Mouse (Mus musculus): ENCODE measurements at regions not wholly inside any gene's neighbourhood (a gene's known extent, or its start where the extent isn't known, plus 50 kb on each side); places are given as distances from the start of the nearest gene placed in this dataset.

DNA sequence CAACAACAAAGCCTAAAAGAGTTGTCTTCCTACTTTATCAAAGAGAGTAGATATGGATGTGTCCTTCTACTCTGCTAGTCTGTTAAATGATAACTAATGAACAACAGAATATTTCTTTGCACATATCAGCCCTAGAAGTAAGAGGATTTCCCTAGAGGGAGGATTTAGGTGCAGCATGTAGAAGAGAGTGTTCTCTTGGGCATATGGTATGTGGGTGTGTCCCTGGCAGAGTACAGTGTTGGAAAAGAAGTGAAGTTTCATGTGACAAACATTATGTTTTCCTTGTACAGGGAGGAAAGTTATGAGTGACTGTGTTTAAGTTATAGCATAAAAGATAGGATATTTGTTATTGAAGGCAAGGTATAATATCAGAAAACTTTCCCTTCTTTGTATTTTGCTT is 143.6 kb upstream of the Sphkap start:
- DNase-seq (ENCODE audit: low read depth, low spot score), result no peak
- peaks cover 10% of the 10 kb centered on the region for H3K27me3 ChIP-seq
- no peak for TF ChIP-seq CTCF (IDR thresholded peaks at IDR 0.05)
- ChIA-PET POLR2A (no interaction called here), CTCF (no interaction called here)
- in situ Hi-C loops (cut with MboI; ENCODE audit: low pct_unique_long_range_greater_than_20kb), result no loop called here
- no peak for ATAC-seq

DNA sequence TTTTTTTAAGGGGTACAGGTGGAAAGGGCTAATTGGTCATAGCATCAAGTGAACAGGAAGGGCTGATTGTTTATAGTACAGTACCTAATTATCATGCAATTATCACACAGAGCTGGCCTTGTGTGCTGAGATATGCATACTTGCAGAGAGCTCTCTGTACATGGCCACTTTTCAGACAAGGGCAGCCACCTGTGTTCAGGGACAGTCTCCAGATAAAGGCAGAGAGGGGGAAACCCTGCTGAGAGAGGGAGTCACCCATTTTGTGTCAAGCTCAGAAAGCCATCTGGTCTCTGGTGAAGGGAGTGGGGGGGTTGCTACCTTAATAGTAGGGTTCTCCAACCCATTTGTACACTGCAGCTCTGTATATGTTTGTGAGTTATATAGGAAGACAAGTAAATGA is 127.5 kb upstream of the Sphkap start:
- ChIA-PET CTCF (no interaction called here), POLR2A (no interaction called here)
- no peaks in the 10 kb centered on the region for H3K27me3 ChIP-seq
- DNase-seq (ENCODE audit: low read depth, low spot score), result no peak
- in situ Hi-C loops (cut with MboI; ENCODE audit: low pct_unique_long_range_greater_than_20kb), result no loop called here
- TF ChIP-seq CTCF (IDR thresholded peaks at IDR 0.05), result no peak
- no peak for ATAC-seq

DNA sequence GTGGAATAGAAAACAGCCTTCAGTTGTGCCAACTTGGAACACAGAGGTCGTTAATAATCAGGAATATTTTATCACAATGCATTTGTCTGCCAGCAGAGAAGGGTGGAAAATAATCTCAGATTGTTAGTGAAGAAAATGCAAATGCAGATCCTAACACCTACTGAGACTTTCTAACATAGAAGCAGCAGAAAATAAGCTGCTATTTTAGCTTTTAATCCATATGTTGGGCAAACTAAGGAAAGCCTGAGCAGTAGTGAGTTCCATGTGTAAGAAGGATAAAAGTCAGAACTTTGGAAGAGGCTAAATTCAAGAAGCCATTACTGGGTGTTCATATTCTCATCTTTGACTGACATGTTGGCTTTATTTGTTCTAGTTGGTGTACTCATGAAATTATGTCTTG is 119.8 kb upstream of the Sphkap start:
- in situ Hi-C loops (cut with MboI; ENCODE audit: low pct_unique_long_range_greater_than_20kb), result no loop called here
- CTCF ChIA-PET, result no interaction called here
- TF ChIP-seq CTCF (IDR thresholded peaks at IDR 0.05), result no peak
- POLR2A ChIA-PET, result no interaction called here
- H3K27me3 ChIP-seq, result no peaks in the 10 kb centered on the region
- no peak for DNase-seq (ENCODE audit: low read depth, low spot score)
- no peak for ATAC-seq

DNA sequence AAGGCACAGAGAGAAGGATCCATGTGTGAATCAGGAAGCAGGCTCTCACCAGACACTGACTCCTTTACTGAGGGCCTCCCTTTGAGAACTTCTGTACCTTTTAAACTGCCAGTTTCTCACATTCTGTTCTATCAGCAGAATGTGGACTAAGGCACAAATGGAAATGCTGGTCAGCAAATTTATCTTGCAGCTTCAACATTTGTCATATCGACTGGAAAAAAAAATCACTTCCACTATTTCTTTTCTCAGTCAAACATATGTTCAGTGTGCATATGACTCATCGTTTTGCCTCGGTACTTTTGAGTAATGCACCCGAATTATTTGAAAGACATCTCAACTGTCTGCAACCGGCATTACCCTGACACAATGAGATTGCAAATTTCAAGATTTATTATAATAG is 101.4 kb upstream of the Sphkap start:
- in situ Hi-C loops (cut with MboI; ENCODE audit: low pct_unique_long_range_greater_than_20kb), result no loop called here
- no peak for TF ChIP-seq CTCF (IDR thresholded peaks at IDR 0.05)

DNA sequence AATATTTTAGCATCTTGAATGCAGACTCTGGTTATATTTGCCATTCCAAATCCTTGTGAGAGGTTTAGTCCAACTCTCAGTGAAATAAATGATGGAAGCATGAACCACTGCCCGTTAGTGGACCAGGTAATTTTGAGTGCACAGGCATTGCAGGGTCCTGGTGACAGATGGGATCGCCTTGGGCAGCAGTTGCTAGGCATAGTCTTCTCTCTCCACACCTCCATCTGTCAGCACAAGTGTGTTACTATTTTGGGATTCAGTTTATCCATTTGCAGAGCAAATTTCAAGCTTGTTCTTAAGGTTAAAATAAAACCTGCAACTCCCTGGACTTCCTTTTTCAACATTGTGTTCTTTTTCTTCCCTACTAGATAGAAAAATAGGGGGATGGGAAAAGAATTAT is 97.4 kb upstream of the Sphkap start:
- no peak for DNase-seq (ENCODE audit: low read depth, low spot score)
- POLR2A ChIA-PET, result no interaction called here
- CTCF ChIA-PET, result no interaction called here
- in situ Hi-C loops (cut with MboI; ENCODE audit: low pct_unique_long_range_greater_than_20kb), result no loop called here
- ATAC-seq, result no peak
- no peak for TF ChIP-seq CTCF (IDR thresholded peaks at IDR 0.05)
- peaks cover 9% of the 10 kb centered on the region for H3K27me3 ChIP-seq

More for the DNA sequence above, 101.4 kb upstream of the Sphkap start:
- DNase-seq (ENCODE audit: low read depth, low spot score) (no peak), ATAC-seq (no peak)
- H3K27me3 ChIP-seq, result peaks cover 9% of the 10 kb centered on the region
- ChIA-PET POLR2A (no interaction called here), CTCF (no interaction called here)

DNA sequence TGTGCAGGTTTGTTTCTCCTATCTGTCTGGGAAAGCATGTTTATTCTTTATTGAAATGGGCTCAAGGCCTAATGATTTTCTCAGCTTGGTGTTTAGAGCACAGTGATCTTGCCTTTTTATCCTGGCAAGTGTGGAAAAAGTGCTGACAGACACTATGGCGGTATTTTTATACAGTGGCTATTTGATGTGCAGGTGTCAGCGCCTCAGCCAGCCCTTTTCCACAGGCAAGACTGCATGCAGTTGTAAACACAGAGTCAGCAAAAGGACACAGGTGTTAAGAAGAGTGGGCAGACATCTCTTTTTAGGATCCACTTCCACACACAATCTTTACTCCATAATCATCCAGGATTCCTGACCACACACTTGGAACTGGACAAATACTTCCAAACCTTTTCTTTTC is 88.9 kb upstream of the Sphkap start:
- ATAC-seq, result no peak
- TF ChIP-seq CTCF (IDR thresholded peaks at IDR 0.05), result no peak
- in situ Hi-C loops (cut with MboI; ENCODE audit: low pct_unique_long_range_greater_than_20kb), result no loop called here
- no peaks in the 10 kb centered on the region for H3K27me3 ChIP-seq
- DNase-seq (ENCODE audit: low read depth, low spot score), result no peak
- POLR2A ChIA-PET, result no interaction called here
- CTCF ChIA-PET, result no interaction called here

DNA sequence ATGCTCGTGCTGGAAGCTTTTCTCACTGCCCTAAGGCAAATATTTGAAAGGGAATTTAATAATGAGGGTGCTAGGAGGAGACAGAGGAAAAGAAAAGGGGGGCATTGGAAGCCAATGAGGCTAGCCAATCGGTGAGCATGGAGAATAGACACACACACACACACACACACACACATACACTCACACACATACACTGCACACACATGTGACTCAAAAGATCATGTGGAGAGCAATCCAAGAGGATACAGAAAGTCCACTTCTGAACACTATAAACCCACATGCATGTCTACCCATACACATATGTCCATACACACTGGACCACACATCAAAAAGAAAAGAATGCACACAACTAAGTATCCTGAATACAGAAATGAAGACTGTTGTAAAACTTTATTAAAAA is 88.4 kb upstream of the Sphkap start:
- DNase-seq (ENCODE audit: low read depth, low spot score), result no peak
- ATAC-seq, result no peak
- H3K27me3 ChIP-seq, result no peaks in the 10 kb centered on the region
- CTCF ChIA-PET, result no interaction called here
- POLR2A ChIA-PET, result no interaction called here
- in situ Hi-C loops (cut with MboI; ENCODE audit: low pct_unique_long_range_greater_than_20kb), result no loop called here
- TF ChIP-seq CTCF (IDR thresholded peaks at IDR 0.05), result no peak

DNA sequence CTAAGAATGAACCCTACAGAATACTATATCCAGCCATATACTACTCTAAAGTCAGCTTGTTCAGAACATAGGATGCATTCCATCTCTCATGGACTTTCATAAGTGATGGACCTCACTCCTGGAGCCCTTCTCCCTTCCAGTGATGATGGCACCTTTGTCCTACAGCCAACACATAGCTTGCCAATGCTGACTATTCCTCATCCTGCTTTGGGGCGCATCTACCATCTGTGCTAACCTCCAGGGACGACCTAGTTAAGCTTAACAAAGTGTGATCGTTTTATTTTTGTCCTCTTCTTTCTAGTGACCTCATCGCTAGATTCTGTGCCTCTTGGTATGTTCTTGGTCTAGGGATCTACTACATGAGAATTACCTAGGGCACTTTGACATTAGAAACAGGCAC is 87.0 kb upstream of the Sphkap start:
- ChIA-PET CTCF (no interaction called here), POLR2A (no interaction called here)
- ATAC-seq, result no peak
- in situ Hi-C loops (cut with MboI; ENCODE audit: low pct_unique_long_range_greater_than_20kb), result no loop called here
- no peak for DNase-seq (ENCODE audit: low read depth, low spot score)
- H3K27me3 ChIP-seq, result peaks cover 2% of the 10 kb centered on the region
- no peak for TF ChIP-seq CTCF (IDR thresholded peaks at IDR 0.05)

DNA sequence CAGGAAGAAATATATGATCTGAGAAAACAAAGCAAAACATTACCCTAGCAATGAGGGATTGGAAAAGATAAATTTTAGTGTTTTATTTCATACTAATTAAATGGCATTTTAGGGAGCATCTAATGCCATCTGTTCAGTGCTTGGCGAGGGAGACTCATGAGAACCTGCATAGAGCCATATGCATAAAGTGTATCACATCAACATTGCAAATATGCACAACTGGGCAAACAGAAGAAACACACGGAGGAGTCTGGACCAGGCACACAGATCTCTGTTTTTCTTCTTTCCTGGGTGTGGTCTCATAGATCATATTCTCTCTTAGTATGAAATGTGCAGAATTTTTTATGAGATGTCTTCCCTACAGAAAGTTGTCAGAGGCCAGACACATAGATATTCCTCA is 71.1 kb upstream of the Sphkap start:
- in situ Hi-C loops (cut with MboI; ENCODE audit: low pct_unique_long_range_greater_than_20kb), result no loop called here
- ChIA-PET CTCF (no interaction called here), POLR2A (no interaction called here)
- TF ChIP-seq CTCF (IDR thresholded peaks at IDR 0.05), result no peak
- ATAC-seq (no peak), DNase-seq (ENCODE audit: low read depth, low spot score) (no peak)
- H3K27me3 ChIP-seq, result peaks cover 8% of the 10 kb centered on the region

All from Patski (cell line).